Mouse (Mus musculus) cortical plate, adult 2 months (tissue): Measurements from ENCODE around the gene Gmeb2.

Source experiments
- CTCF ChIP-seq: fragments of 200-500 bp; IDR thresholded peaks from 2 replicates; pipeline ENCODE4 v1.5.1; 2011; ENCODE audit warnings: mild to moderate bottlenecking, control low read depth, low read length; ENCODE audit not compliant: insufficient read depth; ENCODE audit errors: extremely low read depth
- POLR2A ChIP-seq: fragments of 200-500 bp; IDR thresholded peaks from 2 replicates; pipeline ENCODE4 v1.6.1; 2011; ENCODE audit warnings: mild to moderate bottlenecking, low read length, control low read depth; ENCODE audit not compliant: insufficient read depth; ENCODE audit errors: extremely low read depth

DNA sequence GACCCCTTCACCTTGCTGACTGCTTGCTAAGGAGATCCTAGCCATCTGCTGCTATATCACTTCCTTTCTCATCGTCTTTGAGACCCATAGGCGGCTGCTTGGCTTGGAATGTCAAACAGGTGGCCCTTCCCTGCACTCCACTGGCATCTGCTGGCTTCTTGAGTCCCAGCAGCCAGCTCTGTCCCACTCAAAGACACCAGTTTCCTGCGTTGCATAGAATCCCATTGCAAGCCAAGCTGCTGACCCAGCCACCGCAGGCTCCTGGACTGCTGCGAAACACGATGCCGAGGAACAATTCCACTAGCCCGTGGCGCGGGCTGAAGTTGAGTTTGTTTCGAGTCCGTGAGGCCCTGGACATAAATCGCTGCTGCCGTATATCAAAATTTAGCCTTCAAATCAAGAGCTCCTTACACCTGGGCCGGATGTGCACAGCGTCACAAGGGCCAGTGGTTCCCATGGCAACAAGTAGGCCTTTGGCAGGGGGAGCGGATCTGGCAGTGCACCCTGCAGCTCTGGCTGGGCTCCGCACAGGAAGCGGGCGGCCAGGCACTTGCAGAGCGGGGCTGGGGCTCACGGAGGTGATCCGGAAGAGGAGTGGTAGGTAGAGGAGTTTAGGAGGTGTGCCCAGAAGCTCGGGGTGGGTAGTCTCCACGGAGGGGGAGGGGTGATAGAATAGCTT is 68.2 kb downstream of the Gmeb2 start, which contains the start of gene Fndc11:
- TF ChIP-seq CTCF: no peak
- TF ChIP-seq POLR2A: no peak
